Mouse (Mus musculus) CD4-positive, CD25-positive, alpha-beta regulatory T cell, adult 2 months (primary cell): ENCODE measurements around the gene Bicral.
A peak's percentile ranks its signal among the peaks of the same experiment; 100 is the strongest.
"Not testable (repeated sequence)": the region's sequence is repeated elsewhere in the genome, so short reads cannot be mapped to it uniquely, and the experiment has no call there.

Experiments
- DNase-seq: peaks from one replicate; pipeline ENCODE4 v3.0.0-alpha.2; 2012; ENCODE audit warnings: low read depth, low spot score

Bicral gene

DNA sequence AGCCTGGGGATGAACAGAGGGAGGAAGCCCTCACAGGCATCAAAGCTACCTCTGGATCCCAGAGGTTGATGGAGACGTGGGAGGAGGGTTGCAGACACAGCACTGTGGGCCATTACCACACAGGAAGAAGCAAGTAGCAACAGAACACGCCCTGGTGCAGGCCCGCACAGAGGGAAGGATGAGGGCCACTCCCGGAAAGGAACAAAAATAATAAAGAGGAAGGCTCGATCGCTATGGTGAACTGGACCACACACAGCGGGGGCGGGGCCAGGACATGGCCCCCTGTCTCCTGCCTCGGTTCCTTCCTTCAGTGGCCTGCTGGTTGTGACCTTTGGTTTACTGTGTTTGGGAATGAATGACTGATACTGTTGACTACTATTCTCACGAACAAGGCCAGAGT lies 58.6 kb downstream of the Bicral start:
- no peak for DNase-seq

DNA sequence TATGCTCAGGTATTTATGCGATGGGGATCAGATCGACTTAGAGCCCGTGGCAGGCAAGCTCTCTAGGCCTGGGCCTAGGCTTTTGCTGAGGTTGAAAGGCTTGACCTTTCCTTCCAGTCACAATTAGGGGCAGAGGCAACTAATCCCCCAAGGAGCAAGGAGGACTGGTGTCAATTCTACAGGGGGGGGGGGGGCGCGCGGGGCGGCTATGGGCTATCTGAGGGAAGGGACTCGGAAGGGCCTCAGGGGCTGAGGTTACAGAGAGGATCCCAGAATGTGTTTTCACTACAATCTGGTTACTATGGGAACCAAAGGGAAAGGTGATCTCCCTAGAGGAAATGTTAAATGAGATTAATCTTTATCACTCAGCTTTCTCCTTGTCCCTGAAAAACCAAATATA lies 60.9 kb downstream of the Bicral start:
- DNase-seq = no peak

DNA sequence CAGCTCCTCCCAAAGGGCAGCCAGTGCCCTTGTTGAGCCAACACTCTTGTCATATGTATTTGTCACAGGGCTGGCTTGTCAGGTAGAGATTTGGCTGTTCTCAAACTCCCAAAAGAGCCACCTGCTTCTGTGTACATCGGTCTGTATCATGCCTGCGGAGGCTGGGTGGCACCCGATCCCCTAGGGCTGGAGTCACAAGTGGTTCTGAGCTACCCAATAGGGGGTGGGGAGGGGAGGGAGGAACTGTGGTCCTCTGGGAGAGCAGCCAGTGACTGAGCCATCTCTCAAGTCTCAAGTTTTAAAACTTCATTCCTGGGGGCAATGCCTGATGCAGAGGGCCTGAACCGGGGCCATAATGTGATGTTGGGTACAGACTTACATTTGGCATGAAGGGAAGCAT lies 61.5 kb downstream of the Bicral start:
- DNase-seq = no peak

DNA sequence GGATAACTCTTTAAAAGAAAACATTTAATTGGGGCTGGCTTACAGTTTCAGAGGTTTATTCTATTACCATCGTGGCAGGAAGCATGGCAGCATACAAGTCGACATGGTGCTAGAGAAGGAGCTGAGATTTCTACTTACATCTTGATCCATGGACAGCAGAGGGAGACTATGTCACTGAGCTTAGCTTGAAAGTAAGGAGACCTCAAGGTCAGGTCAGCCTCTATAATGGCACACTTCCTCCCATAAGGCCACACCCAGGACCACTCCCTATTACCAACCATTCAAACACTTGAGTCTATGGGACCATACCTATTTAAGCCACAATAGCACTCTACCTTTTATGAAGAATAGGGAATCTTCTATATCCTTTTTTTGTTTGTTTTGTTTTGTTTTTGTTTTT lies 65.3 kb downstream of the Bicral start:
- DNase-seq = no peak

DNA sequence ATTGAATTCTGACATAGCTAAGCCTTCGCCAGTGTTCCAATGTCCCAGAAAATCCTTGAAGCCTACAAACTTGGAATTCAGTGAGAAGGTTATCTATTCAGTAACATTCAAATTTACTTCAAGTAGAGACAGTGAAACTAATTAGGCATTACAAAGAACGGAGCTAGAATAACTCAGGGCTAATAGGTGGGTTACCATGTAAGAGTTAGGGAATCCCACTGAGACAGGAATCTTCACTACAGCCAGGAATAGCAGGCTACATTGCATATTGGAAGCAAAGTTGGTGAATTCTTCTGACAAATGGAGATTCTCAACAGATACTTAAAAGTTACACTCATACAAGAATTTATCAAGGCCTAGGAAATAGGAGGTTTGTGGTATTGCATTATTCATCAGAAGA lies 70.3 kb downstream of the Bicral start:
- not testable (repeated sequence) for DNase-seq

DNA sequence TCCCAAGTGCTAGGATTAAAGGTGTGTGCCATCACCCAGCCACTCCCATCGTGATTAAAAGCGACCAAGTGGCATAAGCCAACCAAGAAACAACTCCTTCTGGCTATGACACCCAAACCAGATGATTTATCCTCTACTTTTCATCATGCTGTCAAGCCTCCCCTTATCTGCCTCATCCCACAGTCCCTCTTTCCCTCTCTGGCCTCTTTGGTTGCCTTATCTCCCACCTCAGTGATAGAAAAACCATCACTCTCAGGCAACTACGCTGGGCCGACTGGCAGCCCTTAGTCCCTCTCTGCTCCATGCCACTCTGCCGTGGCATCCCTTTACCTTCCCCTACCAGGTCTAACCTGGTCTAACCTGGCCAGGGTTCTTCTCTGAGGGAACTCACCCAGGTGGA lies 71.3 kb downstream of the Bicral start:
- DNase-seq = no peak

DNA sequence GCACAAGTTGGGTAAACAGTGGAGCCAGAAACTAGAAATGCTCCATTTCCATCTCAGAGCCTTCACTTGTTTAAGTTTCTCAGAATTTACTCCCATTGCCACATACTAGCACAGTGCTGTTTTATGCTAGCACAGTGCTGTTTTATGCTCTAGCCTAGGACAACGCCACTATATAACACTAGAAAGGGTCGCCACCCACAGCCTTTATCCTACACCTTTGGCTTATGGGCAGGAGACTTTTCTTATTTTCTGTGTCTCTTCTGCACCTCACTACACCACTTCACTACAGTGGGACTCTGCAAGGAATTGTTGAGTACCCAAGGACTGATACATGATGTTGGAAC lies 75.1 kb downstream of the Bicral start:
- no peak for DNase-seq

DNA sequence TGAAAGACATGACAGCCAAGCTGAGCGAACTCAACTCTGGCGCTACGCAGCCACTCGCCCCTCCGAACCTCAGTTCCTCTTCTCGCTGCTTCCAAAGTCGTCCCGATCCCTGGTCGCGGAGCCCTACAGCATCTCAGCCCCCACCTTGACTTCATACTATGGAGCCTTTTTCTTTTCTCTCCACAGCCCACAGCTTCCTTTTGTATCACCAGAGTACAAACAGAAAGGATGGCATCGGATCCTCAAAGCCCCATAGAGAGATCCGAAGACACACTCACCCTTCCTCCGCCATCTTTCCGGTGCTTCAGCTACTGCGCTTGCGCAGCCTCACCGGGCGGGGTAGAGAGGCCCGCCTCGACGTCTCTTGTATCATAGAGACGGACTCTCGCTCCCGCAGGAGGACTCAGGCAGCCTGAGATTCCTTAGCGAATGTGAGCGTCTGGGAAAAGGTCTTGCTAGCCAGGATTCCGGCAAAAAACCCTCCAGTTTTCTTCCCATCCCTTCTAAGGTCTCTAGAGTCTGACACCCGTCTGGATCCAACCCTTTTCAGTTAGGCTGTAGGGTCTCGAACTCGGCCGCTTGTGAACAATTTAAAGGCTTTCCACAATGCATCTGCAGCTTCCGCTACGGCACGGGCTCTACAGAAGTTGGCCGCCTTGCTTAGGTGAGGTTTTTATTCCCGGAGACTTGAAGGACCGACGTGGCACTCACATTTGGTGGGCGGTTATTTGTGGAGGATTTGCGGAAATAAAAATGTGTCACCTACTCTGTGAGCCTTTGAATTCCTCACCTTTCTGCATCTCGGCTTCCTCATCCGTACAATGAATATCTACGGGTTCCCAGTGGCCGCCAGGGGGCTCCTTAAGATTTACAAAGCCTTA lies 75.7 kb downstream of the Bicral start, which contains the start of gene Rpl7l1:
Rpl7l1 (minus strand) TSS at position 332 of the 881 bp plus-strand sequence.
- peak; percentile 94 for DNase-seq

DNA sequence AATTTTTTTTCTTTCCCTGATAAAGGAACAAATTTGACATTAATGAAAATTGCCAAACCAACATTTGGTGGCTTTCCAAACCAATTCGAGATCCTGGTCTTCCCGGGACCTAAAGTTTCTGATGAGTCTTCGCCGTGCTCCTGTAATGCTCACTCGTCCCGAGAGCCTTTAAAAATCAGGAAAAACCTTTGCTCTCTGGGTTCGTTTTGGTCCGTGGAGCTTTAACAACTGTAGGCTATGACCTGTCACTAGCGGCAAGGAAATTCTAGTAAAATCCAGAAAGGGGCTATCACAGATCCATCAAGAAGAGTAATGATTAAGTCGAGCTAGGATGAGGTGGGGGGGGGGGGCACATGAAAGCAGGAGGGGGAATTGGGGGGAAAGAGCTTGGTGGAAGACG lies 76.4 kb downstream of the Bicral start:
- no peak for DNase-seq

DNA sequence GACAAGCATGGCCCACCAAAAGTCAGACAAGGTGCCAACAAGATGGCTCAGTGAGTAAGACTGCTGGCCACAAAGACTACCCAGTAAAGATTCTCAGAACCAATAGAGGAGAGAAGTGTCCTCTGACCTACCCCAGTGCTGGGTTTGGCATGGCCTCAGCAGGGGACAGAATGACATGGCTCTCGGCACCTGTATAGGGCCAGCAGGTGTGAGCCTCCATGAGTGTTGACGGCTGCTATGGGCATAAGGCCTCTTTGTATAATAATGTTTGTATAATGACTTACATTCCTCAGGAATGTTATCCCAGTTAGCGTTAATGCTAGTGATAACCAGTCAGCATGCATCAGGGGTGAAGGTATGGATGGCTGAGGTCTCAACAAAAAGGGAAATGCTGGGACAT lies 82.2 kb downstream of the Bicral start:
- DNase-seq = no peak

DNA sequence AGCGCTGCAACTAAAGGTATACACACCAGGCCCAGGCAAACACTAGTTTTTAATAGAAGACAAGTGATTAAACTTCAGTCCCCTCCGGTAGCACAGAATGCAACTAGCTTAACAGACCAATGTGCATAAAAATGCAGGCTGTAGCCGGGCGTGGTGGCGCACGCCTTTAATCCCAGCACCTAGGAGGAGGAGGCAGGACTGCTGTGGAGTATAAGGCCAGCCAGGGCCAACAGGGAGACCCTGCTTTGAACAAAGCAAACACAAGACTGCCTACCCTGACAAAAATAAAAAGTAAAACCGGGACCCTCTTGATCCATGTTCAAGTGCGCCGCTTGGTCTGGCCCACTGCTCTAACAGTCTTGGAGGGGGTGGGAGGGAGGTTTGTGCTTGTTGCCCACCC lies 83.2 kb downstream of the Bicral start:
- DNase-seq = no peak

DNA sequence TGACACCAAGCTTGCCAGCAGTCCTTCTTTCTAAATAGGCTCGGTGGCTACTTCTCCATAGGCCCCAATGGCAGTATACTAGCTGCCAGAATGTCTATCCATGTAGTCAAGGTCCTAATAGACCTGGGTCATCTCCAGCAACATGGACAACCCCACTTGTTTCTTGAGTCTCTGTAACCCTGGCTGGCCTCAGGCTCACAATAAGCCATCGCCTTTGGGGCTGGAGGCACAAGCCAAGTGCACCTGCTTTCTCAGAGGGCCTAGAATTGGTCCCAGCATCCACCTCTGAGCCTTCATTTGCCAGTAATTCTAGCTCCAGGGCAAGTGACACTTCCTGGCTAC lies 84.2 kb downstream of the Bicral start:
- no peak for DNase-seq

DNA sequence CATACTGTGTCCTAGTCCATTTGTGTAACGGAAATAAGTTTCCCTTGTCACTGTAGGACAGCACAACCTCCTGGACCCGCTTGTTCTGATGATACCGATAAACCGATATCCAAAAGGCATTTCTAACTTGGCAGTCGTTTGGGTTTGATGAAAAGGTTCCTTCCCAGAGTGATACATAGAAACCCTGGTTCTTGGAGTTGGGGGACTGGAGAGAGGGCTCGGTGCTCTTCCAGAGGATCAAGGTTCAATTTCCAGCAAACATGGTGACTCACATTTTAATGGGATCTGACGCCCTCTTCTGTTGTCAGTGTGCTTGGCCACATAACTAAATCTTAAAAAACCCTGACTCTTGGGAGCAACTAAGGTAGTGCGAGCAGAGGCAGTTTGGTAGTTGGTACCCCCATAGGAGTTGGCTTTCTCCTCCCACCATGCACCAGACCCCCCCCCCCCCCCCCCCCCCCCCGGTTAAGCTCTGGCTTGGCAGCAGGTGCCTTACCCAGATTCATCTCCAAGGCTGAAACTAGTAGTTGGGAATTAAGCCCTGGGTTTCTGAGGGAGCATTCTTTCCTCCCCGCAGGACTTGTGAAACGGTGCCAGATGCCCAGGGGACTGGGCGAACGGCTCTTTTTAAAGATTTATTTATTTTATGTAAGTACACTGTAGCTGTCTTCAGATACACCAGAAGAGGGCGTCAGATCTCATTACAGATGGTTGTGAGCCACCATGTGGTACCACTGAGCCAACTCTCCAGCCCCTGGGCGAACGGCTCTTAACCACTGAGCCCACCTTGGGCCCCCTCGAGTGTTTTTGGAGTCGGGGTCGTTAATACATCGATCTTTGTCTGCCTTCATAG lies 84.8 kb downstream of the Bicral start:
- peak; percentile 44 for DNase-seq

DNA sequence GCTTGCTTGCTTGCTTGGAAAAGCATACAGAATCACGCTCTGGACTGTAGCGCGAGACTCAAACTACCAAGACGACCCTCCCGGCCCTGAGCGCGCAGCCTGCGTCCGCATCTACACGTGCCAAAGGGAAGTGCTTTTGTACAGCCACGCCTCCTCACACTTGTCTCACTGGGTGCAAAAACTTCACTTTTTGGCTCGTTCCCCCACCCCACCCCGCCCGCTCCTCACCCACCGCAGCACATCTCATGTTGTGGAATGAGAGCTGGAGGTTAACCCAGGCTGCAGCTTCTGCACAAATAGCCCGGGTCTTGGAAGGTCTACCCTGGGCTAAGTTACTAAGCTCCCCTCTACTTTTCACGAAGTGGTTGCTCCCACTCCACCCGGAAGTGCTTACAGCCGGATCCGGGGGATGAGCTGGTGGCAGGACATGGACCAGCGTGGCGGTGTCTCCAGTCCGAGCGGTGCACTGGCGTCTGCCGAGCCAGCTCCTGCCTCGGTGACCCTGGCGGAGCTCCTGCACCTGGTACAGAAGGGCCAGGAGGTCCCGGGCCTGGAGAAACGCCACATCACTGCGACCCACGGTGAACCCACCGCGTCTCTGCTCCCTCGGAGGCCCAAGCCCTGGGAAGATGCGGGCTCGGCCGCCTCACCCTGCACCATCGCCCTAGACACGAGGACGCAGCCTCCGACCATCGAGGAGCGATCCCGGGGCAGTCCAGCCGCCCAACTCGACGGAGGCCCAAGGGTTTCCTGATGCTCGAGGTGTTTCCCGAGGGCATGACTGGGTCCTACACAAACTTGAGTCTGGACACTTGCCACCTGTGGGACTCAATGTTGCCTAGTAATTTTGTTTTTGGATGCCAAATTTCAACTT lies 85.6 kb downstream of the Bicral start, which contains the start of gene 2310039H08Rik:
2310039H08Rik (plus strand) TSS at position 232 of the 874 bp plus-strand sequence.
- DNase-seq = peak; percentile 83

DNA sequence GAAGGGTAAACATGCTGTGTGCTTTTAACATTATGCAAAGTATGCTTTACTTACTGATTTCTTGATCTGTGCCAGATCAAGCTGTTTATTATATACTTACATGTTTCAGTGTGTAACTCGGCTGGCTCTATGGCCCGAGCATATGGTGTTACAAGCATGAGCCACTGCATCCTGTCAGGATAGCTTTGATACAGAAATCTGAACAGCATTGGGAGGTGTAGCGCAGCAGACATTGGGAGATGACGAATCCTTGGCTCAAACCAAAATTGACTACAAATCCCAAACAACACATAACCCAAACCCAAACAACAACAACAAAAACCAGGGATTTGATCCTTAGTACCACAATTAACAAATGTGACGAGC lies 86.3 kb downstream of the Bicral start:
- DNase-seq = no peak

DNA sequence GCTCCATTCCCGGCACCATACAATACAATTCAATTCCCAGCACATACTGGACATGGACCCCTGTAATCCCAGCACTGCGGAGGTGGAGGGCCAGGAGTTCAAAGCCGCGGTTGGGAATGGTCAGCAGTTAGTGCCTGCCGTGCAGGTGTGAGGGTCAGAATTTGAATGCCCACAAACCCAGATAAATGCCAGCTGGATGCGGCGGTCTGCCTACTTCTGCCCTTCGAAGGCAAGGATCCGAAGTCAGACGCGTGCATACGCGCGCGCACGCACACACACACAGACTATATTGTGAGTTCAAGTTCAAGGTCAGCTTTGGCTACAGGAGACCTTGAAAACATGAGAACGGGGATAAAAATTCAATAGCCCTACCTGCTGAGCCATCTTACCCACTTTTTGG lies 86.7 kb downstream of the Bicral start:
- no peak for DNase-seq

DNA sequence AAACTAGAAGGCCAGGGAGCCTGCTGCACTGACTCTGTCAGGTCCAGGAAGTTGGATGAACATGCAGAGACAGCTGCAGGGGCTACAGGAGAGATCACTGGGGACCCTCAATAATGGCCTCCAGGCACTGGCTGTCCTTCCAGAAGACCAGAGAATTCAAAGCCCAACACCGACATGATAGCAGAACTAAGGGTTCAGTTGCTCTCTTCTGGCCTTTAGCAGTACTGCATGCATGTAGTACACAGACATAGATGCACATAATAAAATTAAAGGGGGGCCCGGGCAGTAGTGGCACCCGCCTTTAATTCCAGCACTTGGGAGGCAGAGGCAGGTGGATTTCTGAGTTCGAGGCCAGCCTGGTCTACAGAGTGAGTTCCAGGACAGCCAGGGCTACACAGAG lies 87.3 kb downstream of the Bicral start:
- DNase-seq = no peak

DNA sequence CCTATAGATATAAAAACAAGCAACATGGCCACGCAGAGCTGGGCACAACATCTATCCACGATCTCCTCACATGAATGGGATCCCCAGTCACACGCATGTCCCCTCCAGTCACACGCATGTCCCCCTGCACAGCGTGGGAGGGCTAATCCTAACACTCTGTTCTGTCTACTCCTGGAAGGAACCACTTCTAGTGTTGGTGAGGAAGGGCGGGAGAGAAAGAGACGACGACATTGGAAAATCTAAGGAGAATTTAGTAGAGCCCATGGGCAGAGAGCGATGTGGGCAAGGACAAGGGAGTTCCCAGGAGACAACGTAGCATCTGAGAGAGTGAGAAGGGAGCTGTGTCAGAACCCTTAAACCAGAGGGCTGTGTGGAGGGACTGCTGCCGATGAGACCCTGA lies 87.7 kb downstream of the Bicral start:
- no peak for DNase-seq

DNA sequence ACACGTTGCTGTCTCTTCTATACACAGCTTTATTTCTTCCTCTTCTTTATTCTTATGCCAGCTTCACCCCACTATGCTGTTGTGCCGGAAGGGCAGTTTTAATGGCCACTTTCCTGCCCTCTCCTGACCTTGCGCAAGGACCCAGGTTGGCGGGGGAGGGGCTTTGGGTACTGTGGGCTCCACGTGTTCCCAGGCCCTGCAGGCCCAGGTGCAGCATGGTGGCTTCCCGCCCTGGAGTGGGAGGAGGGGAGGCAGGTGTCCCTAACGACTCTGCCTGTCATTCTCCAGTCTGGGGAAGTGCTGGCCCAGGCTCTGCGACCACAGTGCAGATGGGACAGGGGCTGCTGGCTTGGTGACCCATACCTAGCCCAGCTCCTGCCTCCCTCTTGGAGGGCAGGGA lies 90.4 kb downstream of the Bicral start:
- no peak for DNase-seq

DNA sequence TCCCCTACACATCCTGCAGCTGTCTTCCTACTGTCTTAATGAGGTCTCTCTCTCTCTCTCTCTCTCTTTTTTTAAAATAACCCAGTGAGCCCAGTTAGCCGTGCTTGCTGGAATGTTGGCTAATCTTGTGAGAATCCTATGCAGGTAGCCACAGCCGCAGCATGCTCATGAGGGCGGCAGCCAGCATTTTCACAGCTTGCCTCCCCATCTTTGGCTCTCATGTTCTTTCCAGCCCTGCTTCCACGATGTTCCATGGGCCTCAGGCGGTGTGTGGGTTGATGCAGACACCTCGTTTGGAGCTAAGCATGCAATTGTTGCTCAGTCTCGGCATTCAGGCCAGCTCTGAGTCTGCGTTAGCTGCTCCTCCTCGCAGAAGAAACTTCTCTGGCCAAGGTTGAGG lies 93.4 kb downstream of the Bicral start:
- DNase-seq = not testable (repeated sequence)

DNA sequence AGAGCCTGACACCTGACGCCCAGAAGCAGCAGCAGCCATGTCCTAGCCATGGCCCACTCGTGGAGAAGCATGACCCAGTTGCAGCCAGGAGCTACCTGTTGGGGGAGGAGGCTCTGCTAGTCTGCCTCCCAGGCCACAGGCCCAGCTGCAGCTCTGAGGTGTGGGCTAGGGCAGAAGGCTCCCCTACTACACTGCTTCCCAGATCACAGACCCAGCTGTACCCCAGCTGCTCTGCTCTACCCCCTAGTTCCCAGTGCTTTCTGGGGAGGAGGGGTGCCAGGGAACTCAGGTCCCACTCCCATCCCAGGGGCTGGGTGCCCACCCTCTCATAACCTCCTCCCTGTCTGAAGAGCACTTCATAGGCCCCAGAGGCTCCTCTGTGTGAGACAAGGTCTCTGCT lies 94.7 kb downstream of the Bicral start, which contains the start of gene Ptcra:
Ptcra (minus strand) TSS at position 169 of the 400 bp plus-strand sequence.
- DNase-seq = no peak

DNA sequence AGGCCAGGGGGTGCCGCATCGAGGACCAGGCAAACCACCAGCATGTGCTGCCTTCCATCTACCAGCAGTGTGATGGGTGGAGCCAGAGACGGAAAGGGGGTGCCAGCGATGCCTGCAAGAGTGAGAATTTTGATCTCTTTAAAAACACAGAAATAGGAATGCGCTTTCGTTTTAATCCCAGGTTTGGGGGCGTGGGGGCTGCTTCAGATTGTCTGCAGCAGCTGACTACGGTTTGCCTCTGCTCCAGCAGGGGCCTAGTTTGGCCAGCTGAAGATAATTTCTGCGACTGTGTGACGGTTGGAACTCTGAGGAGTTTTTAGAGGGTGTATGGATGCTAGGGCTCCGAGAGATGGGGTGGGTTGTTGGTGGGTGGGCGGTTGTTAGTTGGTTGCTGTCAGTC lies 99.5 kb downstream of the Bicral start:
- no peak for DNase-seq
